Mouse (Mus musculus): ENCODE results near the gene Zranb1. TPM values are rescaled to one million over a fixed set of nuclear protein-coding genes. Genes with fewer than 3 reads are reported as not detected.

Zranb1 gene
- total RNA-seq, 1 experiment: 19.3 TPM

- TF ChIP-seq ZNF384 (IDR thresholded peaks at IDR 0.05; ENCODE audit: low read depth, low read length): no peak
- TF ChIP-seq ZC3H11A (IDR thresholded peaks at IDR 0.05; ENCODE audit: borderline replicate concordance, low read depth, low read length): no peak
- no peak for TF ChIP-seq CHD2 (IDR thresholded peaks at IDR 0.05; ENCODE audit: low read depth, low read length)
- TF ChIP-seq MAFK (IDR thresholded peaks at IDR 0.05; ENCODE audit: insufficient read depth, low read depth, low read length): no peak
- no peak for TF ChIP-seq HCFC1 (IDR thresholded peaks at IDR 0.05; ENCODE audit: borderline replicate concordance, insufficient read depth, low read length)
- Histone ChIP-seq H3K9me3 (ENCODE audit: control insufficient read depth, insufficient read depth, low read depth, low read length) (no peaks in the 10 kb centered on the region), H3K9ac (ENCODE audit: insufficient read depth, low read depth, low read length, poor library complexity, severe bottlenecking) (no peak overlapping the region), H3K4me1 (ENCODE audit: control insufficient read depth in 2 of 2, insufficient read depth in 2 of 2, low read length in 2 of 2, poor library complexity in 1 of 2) (0 out of 4 replicates have a peak, but pooled peaks cover 0 to 2% of the 10 kb centered on the region in 2 experiments), H3K4me3 (ENCODE audit: insufficient read depth in 1 of 2, low read depth in 1 of 2, low read length in 2 of 2, poor library complexity in 1 of 2, severe bottlenecking in 1 of 2) (no peak overlapping the region), H3K36me3 (ENCODE audit: control insufficient read depth, insufficient read depth, low read length, poor library complexity, severe bottlenecking) (no peaks in the 10 kb centered on the region), H3K27ac (ENCODE audit: insufficient read depth, low read depth, low read length, poor library complexity, severe bottlenecking) (no peak overlapping the region)
- DNase-seq (ENCODE audit: low read depth, low spot score): no peak
- in situ Hi-C loops (cut with MboI; ENCODE audit: low sequenced_read_pairs in 2 of 2, unreplicated experiment in 2 of 2): no loop called here
Measured at GRCm38 (mm10) chr7:132934743-132935142, 3.8 kb downstream of the Zranb1 start.

GRCm38 (mm10) chr7:132939118-132939517 lies 8.2 kb downstream of the Zranb1 start:
- Histone ChIP-seq H3K9me3 (ENCODE audit: control insufficient read depth, insufficient read depth, low read depth, low read length) (no peaks in the 10 kb centered on the region), H3K36me3 (ENCODE audit: control insufficient read depth, insufficient read depth, low read length, poor library complexity, severe bottlenecking) (no peaks in the 10 kb centered on the region)
- in situ Hi-C loops (cut with MboI; ENCODE audit: low sequenced_read_pairs in 2 of 2, unreplicated experiment in 2 of 2): no loop called here

GRCm38 (mm10) chr7:132940569-132940968 lies 9.6 kb downstream of the Zranb1 start:
- no peaks in the 10 kb centered on the region for H3K4me1 ChIP-seq (ENCODE audit: control insufficient read depth in 2 of 2, insufficient read depth in 2 of 2, low read length in 2 of 2, poor library complexity in 1 of 2)
- in situ Hi-C loops (cut with MboI; ENCODE audit: low sequenced_read_pairs in 2 of 2, unreplicated experiment in 2 of 2): no loop called here
- H3K36me3 ChIP-seq (ENCODE audit: control insufficient read depth, insufficient read depth, low read length, poor library complexity, severe bottlenecking): no peaks in the 10 kb centered on the region
- H3K9ac ChIP-seq (ENCODE audit: insufficient read depth, low read depth, low read length, poor library complexity, severe bottlenecking): no peak overlapping the region
- TF ChIP-seq CHD2 (IDR thresholded peaks at IDR 0.05; ENCODE audit: low read depth, low read length) (no peak), HCFC1 (IDR thresholded peaks at IDR 0.05; ENCODE audit: borderline replicate concordance, insufficient read depth, low read length) (no peak), ZC3H11A (IDR thresholded peaks at IDR 0.05; ENCODE audit: borderline replicate concordance, low read depth, low read length) (no peak), ZNF384 (IDR thresholded peaks at IDR 0.05; ENCODE audit: low read depth, low read length) (no peak), MAFK (IDR thresholded peaks at IDR 0.05; ENCODE audit: insufficient read depth, low read depth, low read length) (no peak)
- no peak overlapping the region for H3K4me3 ChIP-seq (ENCODE audit: insufficient read depth in 1 of 2, low read depth in 1 of 2, low read length in 2 of 2, poor library complexity in 1 of 2, severe bottlenecking in 1 of 2)
- no peak for DNase-seq (ENCODE audit: low read depth, low spot score)
- H3K9me3 ChIP-seq (ENCODE audit: control insufficient read depth, insufficient read depth, low read depth, low read length): no peaks in the 10 kb centered on the region
- H3K27ac ChIP-seq (ENCODE audit: insufficient read depth, low read depth, low read length, poor library complexity, severe bottlenecking): no peak overlapping the region

More at GRCm38 (mm10) chr7:132939118-132939517, 8.2 kb downstream of the Zranb1 start:
- no peak for DNase-seq (ENCODE audit: low read depth, low spot score)
- H3K9ac ChIP-seq (ENCODE audit: insufficient read depth, low read depth, low read length, poor library complexity, severe bottlenecking): no peak overlapping the region
- no peaks in the 10 kb centered on the region for H3K4me1 ChIP-seq (ENCODE audit: control insufficient read depth in 2 of 2, insufficient read depth in 2 of 2, low read length in 2 of 2, poor library complexity in 1 of 2)
- H3K4me3 ChIP-seq (ENCODE audit: insufficient read depth in 1 of 2, low read depth in 1 of 2, low read length in 2 of 2, poor library complexity in 1 of 2, severe bottlenecking in 1 of 2): no peak overlapping the region
- TF ChIP-seq ZC3H11A (IDR thresholded peaks at IDR 0.05; ENCODE audit: borderline replicate concordance, low read depth, low read length) (no peak), CHD2 (IDR thresholded peaks at IDR 0.05; ENCODE audit: low read depth, low read length) (no peak), MAFK (IDR thresholded peaks at IDR 0.05; ENCODE audit: insufficient read depth, low read depth, low read length) (no peak), HCFC1 (IDR thresholded peaks at IDR 0.05; ENCODE audit: borderline replicate concordance, insufficient read depth, low read length) (no peak), ZNF384 (IDR thresholded peaks at IDR 0.05; ENCODE audit: low read depth, low read length) (no peak)
- no peak overlapping the region for H3K27ac ChIP-seq (ENCODE audit: insufficient read depth, low read depth, low read length, poor library complexity, severe bottlenecking)

GRCm38 (mm10) chr7:132949968-132950367 lies 19.0 kb downstream of the Zranb1 start:
- no peaks in the 10 kb centered on the region for H3K36me3 ChIP-seq (ENCODE audit: control insufficient read depth, insufficient read depth, low read length, poor library complexity, severe bottlenecking)
- no peak overlapping the region for H3K4me3 ChIP-seq (ENCODE audit: insufficient read depth in 1 of 2, low read depth in 1 of 2, low read length in 2 of 2, poor library complexity in 1 of 2, severe bottlenecking in 1 of 2)
- TF ChIP-seq ZNF384 (IDR thresholded peaks at IDR 0.05; ENCODE audit: low read depth, low read length) (no peak), MAFK (IDR thresholded peaks at IDR 0.05; ENCODE audit: insufficient read depth, low read depth, low read length) (no peak), CHD2 (IDR thresholded peaks at IDR 0.05; ENCODE audit: low read depth, low read length) (no peak), ZC3H11A (IDR thresholded peaks at IDR 0.05; ENCODE audit: borderline replicate concordance, low read depth, low read length) (no peak), HCFC1 (IDR thresholded peaks at IDR 0.05; ENCODE audit: borderline replicate concordance, insufficient read depth, low read length) (no peak)
- no peaks in the 10 kb centered on the region for H3K4me1 ChIP-seq (ENCODE audit: control insufficient read depth in 2 of 2, insufficient read depth in 2 of 2, low read length in 2 of 2, poor library complexity in 1 of 2)
- H3K9me3 ChIP-seq (ENCODE audit: control insufficient read depth, insufficient read depth, low read depth, low read length): no peaks in the 10 kb centered on the region
- in situ Hi-C loops (cut with MboI; ENCODE audit: low sequenced_read_pairs in 2 of 2, unreplicated experiment in 2 of 2): no loop called here
- no peak for DNase-seq (ENCODE audit: low read depth, low spot score)
- H3K27ac ChIP-seq (ENCODE audit: insufficient read depth, low read depth, low read length, poor library complexity, severe bottlenecking): no peak overlapping the region
- no peak overlapping the region; the same call in 1 of the 2 replicates for H3K9ac ChIP-seq (ENCODE audit: insufficient read depth, low read depth, low read length, poor library complexity, severe bottlenecking)

- no peak overlapping the region for H3K9ac ChIP-seq (ENCODE audit: insufficient read depth, low read depth, low read length, poor library complexity, severe bottlenecking)
- TF ChIP-seq ZC3H11A (IDR thresholded peaks at IDR 0.05; ENCODE audit: borderline replicate concordance, low read depth, low read length) (no peak), HCFC1 (IDR thresholded peaks at IDR 0.05; ENCODE audit: borderline replicate concordance, insufficient read depth, low read length) (no peak), ZNF384 (IDR thresholded peaks at IDR 0.05; ENCODE audit: low read depth, low read length) (no peak)
- no peak overlapping the region for H3K4me3 ChIP-seq (ENCODE audit: insufficient read depth in 1 of 2, low read depth in 1 of 2, low read length in 2 of 2, poor library complexity in 1 of 2, severe bottlenecking in 1 of 2)
- no peak overlapping the region for H3K27ac ChIP-seq (ENCODE audit: insufficient read depth, low read depth, low read length, poor library complexity, severe bottlenecking)
- H3K9me3 ChIP-seq (ENCODE audit: control insufficient read depth, insufficient read depth, low read depth, low read length): no peaks in the 10 kb centered on the region
- H3K36me3 ChIP-seq (ENCODE audit: control insufficient read depth, insufficient read depth, low read length, poor library complexity, severe bottlenecking): no peaks in the 10 kb centered on the region
- DNase-seq (ENCODE audit: low read depth, low spot score): no peak
- H3K4me1 ChIP-seq (ENCODE audit: control insufficient read depth in 2 of 2, insufficient read depth in 2 of 2, low read length in 2 of 2, poor library complexity in 1 of 2): no peaks in the 10 kb centered on the region
- in situ Hi-C loops (cut with MboI; ENCODE audit: low sequenced_read_pairs in 2 of 2, unreplicated experiment in 2 of 2): no loop called here
Measured at GRCm38 (mm10) chr7:132950613-132951012, 19.7 kb downstream of the Zranb1 start.

Data from ES-E14 (cell line).